Mouse (Mus musculus) layer of hippocampus, postnatal 36 days (tissue): ENCODE data around the gene Traf7. TPM values are rescaled to one million over a fixed set of nuclear protein-coding genes. Genes with fewer than 3 reads are reported as not detected.
A peak's percentile ranks its signal among the peaks of the same experiment; 100 is the strongest.

Source experiments
- DNase-seq, 2 experiments: peaks; one replicate each; pipeline ENCODE4 v3.0.0; 2022
- total RNA-seq, 2 experiments: library from RNA; stranded (reverse); gene quantifications; 2 replicates each; pipeline ENCODE4 v1.2.3; 2021

Gene Traf7
- total RNA-seq, 2 experiments from 2014 or later = 86.7 to 95.1 TPM

- peak in 1 of 2 experiments; percentile 68 for DNase-seq
Measured at GRCm38 (mm10) chr17:24506332-24507070, 21.2 kb downstream of the Traf7 start.

DNA sequence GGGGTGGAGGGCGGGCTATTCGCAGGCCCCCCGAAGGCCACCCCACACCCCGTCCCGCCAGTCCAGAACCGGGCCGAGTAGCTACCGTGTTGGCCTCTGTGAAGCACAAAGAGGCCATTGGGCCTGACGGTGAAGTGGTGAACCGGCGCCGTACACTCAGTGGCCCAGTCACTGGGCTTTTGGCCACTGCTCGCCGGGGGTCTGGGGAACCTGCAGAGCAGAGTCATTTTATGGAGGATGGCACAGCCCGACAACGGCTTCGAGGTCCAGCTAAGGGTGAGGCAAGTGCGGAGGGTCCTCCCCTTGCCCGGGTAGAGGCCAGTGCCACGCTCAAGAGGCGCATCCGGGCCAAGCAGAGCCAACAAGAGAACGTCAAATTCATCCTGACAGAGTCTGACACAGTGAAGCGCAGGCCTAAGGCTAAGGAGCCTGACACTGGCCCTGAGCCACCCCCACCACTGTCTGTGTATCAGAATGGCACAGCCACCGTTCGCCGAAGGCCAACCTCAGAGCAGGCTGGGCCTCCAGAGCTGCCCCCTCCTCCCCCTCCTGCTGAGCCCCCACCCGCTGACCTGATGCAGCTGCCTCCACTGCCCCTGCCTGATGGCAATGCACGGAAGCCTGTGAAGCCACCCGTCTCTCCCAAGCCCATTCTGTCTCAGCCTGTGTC lies 22.3 kb downstream of the Traf7 start:
- DNase-seq = no peak

DNA sequence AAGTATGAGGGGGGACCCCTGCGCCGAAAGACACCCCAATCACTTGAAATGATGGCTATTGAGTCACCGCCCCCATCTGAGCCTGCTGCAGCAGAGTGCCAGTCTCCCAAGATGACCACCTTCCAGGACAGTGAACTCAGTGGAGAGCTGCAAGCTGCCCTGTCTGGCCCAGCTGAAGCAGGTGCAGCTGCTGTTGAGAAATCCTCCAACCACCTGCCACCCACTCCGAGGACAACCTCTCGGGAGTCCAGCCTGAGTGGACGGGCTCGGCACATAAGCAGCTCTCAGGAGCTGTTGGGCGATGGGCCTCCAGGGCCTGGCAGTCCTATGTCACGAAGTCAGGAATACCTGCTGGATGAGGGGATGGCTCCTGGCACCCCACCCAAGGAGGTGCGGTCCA lies 23.7 kb downstream of the Traf7 start:
- DNase-seq = no peak

GRCm38 (mm10) chr17:24502208-24502607 lies 25.5 kb downstream of the Traf7 start:
- no peak for DNase-seq

GRCm38 (mm10) chr17:24496026-24496425 lies 31.7 kb downstream of the Traf7 start:
- DNase-seq = no peak

DNA sequence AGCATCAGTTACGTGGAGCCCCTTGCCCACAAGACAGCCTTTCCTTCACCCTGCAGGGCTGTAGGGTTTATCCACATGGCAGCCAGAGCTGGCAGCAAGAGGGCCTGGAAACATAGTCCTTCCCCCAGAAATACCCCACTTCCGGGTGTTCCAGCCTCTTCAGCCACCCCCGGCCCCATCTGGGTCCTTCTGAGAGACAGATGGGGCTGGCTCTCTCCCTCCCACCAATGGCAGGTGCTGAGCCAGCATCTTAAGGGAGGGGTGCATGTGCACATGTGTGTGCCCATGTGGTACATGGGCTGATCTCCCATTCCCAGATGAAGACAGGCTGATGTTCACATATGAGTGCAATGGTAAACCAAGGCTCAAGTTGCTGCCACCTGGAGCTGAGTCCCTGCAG lies 32.3 kb downstream of the Traf7 start:
- peak; percentile 76 to 83 for DNase-seq

DNA sequence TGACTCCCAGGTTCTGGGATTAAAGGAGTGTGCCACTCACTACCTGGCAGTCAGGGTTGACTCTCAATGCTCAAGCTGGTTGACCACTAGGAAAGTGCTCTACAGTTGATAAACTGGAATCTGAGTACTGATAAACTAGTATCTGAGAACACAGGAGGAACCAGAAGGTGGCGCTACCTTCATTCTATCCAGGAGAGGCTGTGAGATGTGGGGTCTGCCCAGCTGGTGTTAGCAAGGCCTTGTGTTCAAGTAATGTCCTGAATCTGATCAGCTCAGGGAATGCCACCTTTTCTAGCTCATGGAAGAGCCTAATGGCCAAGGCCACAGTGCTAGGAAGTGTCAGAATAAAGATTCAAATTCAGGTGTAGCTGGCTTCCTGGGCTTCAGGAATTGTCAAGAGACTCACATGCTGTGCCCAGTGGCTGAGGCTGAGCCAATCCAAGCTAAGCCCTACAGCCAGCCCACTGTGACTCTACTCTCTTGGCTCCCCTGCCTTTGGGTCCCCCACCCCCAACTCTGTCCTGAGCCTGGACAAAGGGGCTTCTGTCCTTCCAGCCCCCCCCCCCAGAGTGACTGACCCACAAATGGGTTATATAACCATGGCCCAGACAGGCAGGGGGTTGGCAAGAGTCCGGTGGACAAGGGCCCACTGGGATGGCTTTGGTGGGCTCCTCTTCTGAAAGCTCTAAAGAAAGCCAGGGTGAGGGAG lies 33.0 kb downstream of the Traf7 start:
- DNase-seq = peak in 1 of 2 experiments; percentile 58

GRCm38 (mm10) chr17:24490399-24490798 lies 37.3 kb downstream of the Traf7 start:
- DNase-seq = no peak

- no peak for DNase-seq
Measured at GRCm38 (mm10) chr17:24489265-24490030, 38.3 kb downstream of the Traf7 start.

- no peak for DNase-seq
Measured at GRCm38 (mm10) chr17:24488662-24489264, 39.0 kb downstream of the Traf7 start.

GRCm38 (mm10) chr17:24488186-24488661 lies 39.5 kb downstream of the Traf7 start, which contains the start of gene Caskin1:
Gene Caskin1 (plus strand): TSS chr17:24488601.
- DNase-seq = no peak

GRCm38 (mm10) chr17:24485090-24485860 lies 42.5 kb downstream of the Traf7 start:
- no peak for DNase-seq

DNA sequence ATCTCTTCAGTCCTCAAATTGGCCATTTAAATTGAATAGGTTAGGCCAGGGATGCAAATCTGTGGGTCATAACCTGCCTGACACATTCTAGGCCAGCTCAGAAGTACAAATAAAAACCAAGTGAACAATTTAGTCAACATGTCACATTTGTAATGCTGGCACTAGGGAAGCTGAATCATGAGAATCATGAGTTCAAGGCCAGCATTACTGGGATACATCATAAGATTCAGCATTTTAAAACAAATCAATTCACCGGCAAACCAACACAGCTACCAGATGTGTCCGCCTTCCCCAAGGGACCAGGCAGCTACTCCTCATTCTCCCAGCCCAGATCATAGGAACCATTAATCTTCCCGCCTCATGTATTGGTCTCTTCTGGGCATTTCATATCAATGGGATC lies 44.2 kb downstream of the Traf7 start:
- no peak for DNase-seq

GRCm38 (mm10) chr17:24481027-24481815 lies 46.5 kb downstream of the Traf7 start:
- DNase-seq = no peak

DNA sequence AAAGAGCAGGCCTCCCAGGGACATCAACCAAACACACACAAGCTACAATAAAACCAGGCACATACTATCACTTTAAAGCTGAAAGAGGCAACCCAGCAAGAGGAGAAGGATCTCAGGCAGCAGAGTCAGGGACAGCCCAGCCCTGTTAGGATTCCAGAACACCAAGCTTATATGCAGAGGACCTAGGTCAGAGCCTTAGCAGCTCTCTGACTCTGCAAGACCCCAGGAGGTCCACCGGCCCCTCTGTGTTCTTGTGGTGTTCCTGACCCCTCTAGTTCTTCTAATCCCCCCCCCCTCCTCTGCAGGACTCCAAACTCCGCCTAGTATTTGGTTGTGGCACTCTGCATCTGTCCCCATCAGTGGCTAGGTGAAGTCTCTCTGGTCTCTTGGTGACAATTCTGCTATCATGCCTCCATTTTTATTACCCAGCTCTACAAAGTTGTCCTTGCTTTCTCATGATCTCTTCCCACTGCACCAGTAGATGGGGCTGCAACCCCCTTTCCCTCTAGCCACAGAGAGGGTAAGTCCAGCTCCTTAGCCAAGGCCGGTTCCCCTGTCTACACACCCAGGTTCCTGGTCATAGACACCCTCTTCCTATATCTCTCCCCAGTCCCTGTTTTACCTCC lies 47.4 kb downstream of the Traf7 start:
- DNase-seq = no peak

GRCm38 (mm10) chr17:24479431-24479830 lies 48.3 kb downstream of the Traf7 start:
- no peak for DNase-seq

DNA sequence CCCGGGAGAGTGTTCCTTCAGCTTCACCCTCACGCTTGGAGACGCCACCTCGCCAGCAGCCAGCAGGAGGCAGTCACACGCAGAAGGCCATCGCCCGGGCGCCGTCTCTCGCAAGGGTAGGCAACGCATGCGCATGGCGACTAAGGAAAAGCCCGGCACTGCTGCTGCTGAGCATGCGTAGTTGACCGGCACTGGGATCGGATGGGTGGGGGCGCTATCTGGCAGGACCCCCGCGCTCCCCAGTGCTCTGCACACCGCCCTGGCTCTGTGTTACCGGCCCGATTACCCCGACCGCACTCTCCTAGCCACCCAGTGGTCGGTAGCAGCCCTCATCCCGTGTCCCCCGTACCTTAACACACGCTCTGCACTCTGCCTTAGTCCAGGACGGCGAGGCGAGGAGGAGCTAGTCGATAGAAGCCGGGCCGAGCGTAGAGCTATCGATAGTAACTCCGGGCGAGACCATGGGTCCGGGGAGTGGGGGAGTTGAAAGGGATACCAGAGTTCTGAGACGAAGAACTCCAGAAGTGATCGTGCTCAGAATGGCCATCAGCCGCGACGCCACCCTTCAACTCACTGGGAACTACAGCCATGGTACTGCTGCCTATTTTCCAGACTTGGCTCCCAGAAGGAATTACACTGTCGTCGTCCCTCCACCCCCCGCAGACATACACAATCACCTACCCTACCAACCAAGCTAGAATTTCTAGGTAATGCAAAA lies 48.9 kb downstream of the Traf7 start, which contains the start of gene Mlst8:
TSS of gene Mlst8 (minus strand) at position 416 of the 718 bp plus-strand sequence.
- DNase-seq = peak; percentile 98

DNA sequence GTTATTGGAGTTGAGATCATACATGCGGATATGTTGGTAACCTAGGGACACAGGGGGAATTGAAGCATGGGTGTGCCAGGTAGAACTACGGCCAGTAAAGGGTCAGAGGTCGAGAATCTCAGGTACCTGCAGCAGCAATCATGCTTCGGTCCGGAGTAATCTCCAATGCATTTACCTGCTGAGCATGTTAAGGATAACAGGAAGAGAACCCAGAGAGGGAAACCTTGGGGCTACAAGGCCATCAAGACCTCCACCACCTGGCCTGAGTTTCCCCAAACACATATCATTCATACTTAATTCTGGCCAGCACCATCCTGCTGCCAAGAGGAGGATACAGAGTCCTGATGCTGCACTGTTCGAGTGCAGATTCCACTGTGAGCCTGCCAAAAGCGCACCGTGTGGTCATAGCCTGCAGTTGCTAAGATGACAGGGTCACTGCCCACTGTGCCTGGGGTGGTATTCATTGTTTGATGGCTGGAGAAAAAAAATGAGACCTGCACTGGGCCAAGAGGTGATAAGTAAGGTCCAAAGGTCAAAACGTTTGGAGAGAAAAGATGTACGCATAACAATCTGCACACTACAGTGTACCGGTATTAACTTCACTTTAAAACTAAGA lies 49.6 kb downstream of the Traf7 start:
- DNase-seq = no peak
